In genomic region chrX:41400058-41400904, GRCm38 (mm10) we compare ENCODE assay signal across 9 mouse cellular contexts. TPM values are rescaled to one million over a fixed set of nuclear protein-coding genes. Genes with fewer than 3 reads are reported as not detected.
DNase-seq lines count a peak whose midpoint lies in the region; ATAC-seq and TF ChIP-seq lines count a peak whose summit lies in the region.
"Had no signal": no experiment of that assay in that cellular context is flagged by ENCODE, and none has a peak within 500 bp of the region (broad histone marks: within the 10 kb centered on the region; RNA-seq: fewer than 3 reads in every experiment).

Gene Gria3, plus strand, starts transcription at chrX:41400854.

- peak; percentile 81 for ATAC-seq in forebrain, embryonic 15.5 days (replicated peaks)
- ATAC-seq in kidney, postnatal 0 days (replicated peaks; ENCODE audit: low FRiP score, low read depth), result peak; percentile 73
- peak; percentile 62 for ATAC-seq in liver, embryonic 11.5 days (replicated peaks; ENCODE audit: low FRiP score)

- H3K27me3 ChIP-seq in forebrain, embryonic 15.5 days, result no peaks in the 10 kb centered on the region
- no peaks in the 10 kb centered on the region for H3K27me3 ChIP-seq in kidney, postnatal 0 days (ENCODE audit: insufficient read depth, low read length)
- H3K27me3 ChIP-seq in liver, embryonic 11.5 days (replicated peaks; ENCODE audit: control insufficient read depth, insufficient read depth, low read length), result peaks cover 12% of the 10 kb centered on the region

- WGBS in forebrain, embryonic 15.5 days, result 16% methylated on average over 21 of the region's 21 CpGs
- 20% methylated on average over 21 of the region's 21 CpGs for WGBS in kidney, postnatal 0 days
- 14% methylated on average over 21 of the region's 21 CpGs for WGBS in liver, embryonic 11.5 days
- 14% methylated on average over 21 of the region's 21 CpGs for WGBS in olfactory bulb, adult 2 months

- peak within 1 kb of the TSS; percentile 60 for H3K4me2 ChIP-seq in forebrain, embryonic 15.5 days (replicated peaks)
- peak within 1 kb of the TSS; percentile 68 for H3K4me2 ChIP-seq in kidney, postnatal 0 days (ENCODE audit: low read length)
- peak within 1 kb of the TSS; percentile 70 for H3K4me2 ChIP-seq in liver, embryonic 11.5 days

- peak within 1 kb of the TSS; percentile 53 for H3K9ac ChIP-seq in forebrain, embryonic 15.5 days (replicated peaks)
- peak within 1 kb of the TSS; percentile 27; the same call in 1 of the 2 replicates for H3K9ac ChIP-seq in kidney, postnatal 0 days (ENCODE audit: low read depth, low read length)
- H3K9ac ChIP-seq in liver, embryonic 11.5 days (ENCODE audit: low read depth, low read length), result peak within 1 kb of the TSS; percentile 34; the same call in 1 of the 2 replicates

- peak within 1 kb of the TSS; percentile 49 for H3K4me3 ChIP-seq in forebrain, embryonic 15.5 days
- H3K4me3 ChIP-seq in kidney, postnatal 0 days (replicated peaks; ENCODE audit: low read depth, low read length), result peak within 1 kb of the TSS; percentile 40
- peak within 1 kb of the TSS; percentile 46 for H3K4me3 ChIP-seq in liver, embryonic 11.5 days (ENCODE audit: low read depth, low read length)
- H3K4me3 ChIP-seq in olfactory bulb, adult 2 months (ENCODE audit: insufficient read depth, low read depth, low read length), result peak within 1 kb of the TSS; percentile 69
- H3K4me3 ChIP-seq: myocyte had no signal

- TF ChIP-seq POLR2A in olfactory bulb, adult 2 months (IDR thresholded peaks at IDR 0.05; ENCODE audit: insufficient read depth, low read depth, low read length), result no peak

- intact Hi-C loops in gastrocnemius, postnatal 14 days (cut with DNase I; ENCODE audit: low total_unique reads), result no loop called here
- intact Hi-C loops in gastrocnemius, postnatal 36 days (cut with DNase I), result no loop called here

- DNase-seq in gastrocnemius, postnatal 14 days, result peak; percentile 4
- no peak for DNase-seq in gastrocnemius, postnatal 36 days
- peak; percentile 38 for DNase-seq in adrenal gland, adult 2 months
- peak; percentile 34 for DNase-seq in kidney, postnatal 0 days (ENCODE audit: low spot score)
- DNase-seq in liver, embryonic 11.5 days (ENCODE audit: low spot score), result no peak
- DNase-seq in ovary, postnatal 14 days (ENCODE audit: low spot score), result no peak

- no peak for TF ChIP-seq CTCF in kidney, postnatal 0 days (IDR thresholded peaks at IDR 0.05; ENCODE audit: low read depth)
- TF ChIP-seq CTCF in olfactory bulb, adult 2 months (IDR thresholded peaks at IDR 0.05; ENCODE audit: insufficient read depth, low read depth, low read length), result no peak

- H3K9me3 ChIP-seq in forebrain, embryonic 15.5 days, result no peaks in the 10 kb centered on the region
- H3K9me3 ChIP-seq in kidney, postnatal 0 days (replicated peaks; ENCODE audit: low read length), result no peaks in the 10 kb centered on the region
- no peaks in the 10 kb centered on the region for H3K9me3 ChIP-seq in liver, embryonic 11.5 days (ENCODE audit: control insufficient read depth, low read length)

- H3K36me3 ChIP-seq in forebrain, embryonic 15.5 days, result no peaks in the 10 kb centered on the region
- no peaks in the 10 kb centered on the region for H3K36me3 ChIP-seq in kidney, postnatal 0 days (ENCODE audit: insufficient read depth, low read length)
- no peaks in the 10 kb centered on the region for H3K36me3 ChIP-seq in liver, embryonic 11.5 days (ENCODE audit: control insufficient read depth, insufficient read depth, low read length)

- peak within 1 kb of the TSS; percentile 43 for H3K27ac ChIP-seq in forebrain, embryonic 15.5 days (replicated peaks)
- H3K27ac ChIP-seq in kidney, postnatal 0 days, result no peak within 1 kb of the TSS
- H3K27ac ChIP-seq in liver, embryonic 11.5 days (ENCODE audit: low read depth, low read length), result no peak within 1 kb of the TSS
- peak within 1 kb of the TSS; percentile 79 for H3K27ac ChIP-seq in olfactory bulb, adult 2 months (ENCODE audit: insufficient read depth, low read depth, low read length)

- H3K4me1 ChIP-seq in forebrain, embryonic 15.5 days, result peaks cover 4% of the 10 kb centered on the region; the same call in 1 of the 2 replicates
- H3K4me1 ChIP-seq in kidney, postnatal 0 days (replicated peaks; ENCODE audit: insufficient read depth, low read length), result no peaks in the 10 kb centered on the region
- no peaks in the 10 kb centered on the region for H3K4me1 ChIP-seq in liver, embryonic 11.5 days (replicated peaks; ENCODE audit: control insufficient read depth, insufficient read depth, low read length)
- H3K4me1 ChIP-seq in olfactory bulb, adult 2 months (ENCODE audit: control insufficient read depth, insufficient read depth, low read length), result peaks cover 3% of the 10 kb centered on the region; the same call in 1 of the 2 replicates

RNA-seq across cellular contexts. Expression of gene Gria3, which starts in this region (rescaled TPM):
- total RNA-seq in gastrocnemius, postnatal 14 days (2021), result 1 to 10 TPM; 2.2 to 2.3 TPM
- total RNA-seq in gastrocnemius, postnatal 36 days (2021), result 1 to 10 TPM in 1 of 2 experiments, under 1 TPM in 1; 0.89 to 1.7 TPM
- 10 to 100 TPM; 10.5 to 31.9 TPM for total RNA-seq in adrenal gland, adult 2 months (2021)
- 2.3 and 2.7 TPM in 2 replicates for polyA plus RNA-seq in adrenal gland, adult 2 months (2012; rRNA removed)
- polyA plus RNA-seq in forebrain, embryonic 15.5 days (2015; fragmentation: Nextera tagmentation; extraction: Ambion mirVana), result 13.6 and 15.3 TPM in 2 replicates
- polyA plus RNA-seq in kidney, postnatal 0 days (2015; fragmentation: Nextera tagmentation; extraction: Ambion mirVana), result 3.3 and 4.8 TPM in 2 replicates
- polyA plus RNA-seq in liver, embryonic 11.5 days (2014; fragmentation: Nextera tagmentation; extraction: Ambion mirVana), result 4.0 and 4.1 TPM in 2 replicates
- polyA plus RNA-seq in olfactory bulb, adult 2 months (2012; ENCODE audit: insufficient read depth, insufficient read length, low replicate concordance, missing spikeins), result 58.7 and 288 TPM in 2 replicates

Comparison
In these comparisons a context has a peak if more than half of its experiments do, and no peak if none do; other contexts are left out.
1. DNase-seq: peak in gastrocnemius, postnatal 14 days (single experiment), adrenal gland, adult 2 months (single experiment) and kidney, postnatal 0 days (single experiment); none in gastrocnemius, postnatal 36 days (0 of 2), liver, embryonic 11.5 days (single experiment) and ovary, postnatal 14 days (single experiment).
2. H3K27ac ChIP-seq: peak in forebrain, embryonic 15.5 days (single experiment) and olfactory bulb, adult 2 months (single experiment); none in kidney, postnatal 0 days (single experiment) and liver, embryonic 11.5 days (single experiment).
3. Peak in every context shown above with its lines, with median percentiles within 50 percentile points of each other: ATAC-seq, H3K4me2 ChIP-seq, H3K4me3 ChIP-seq and H3K9ac ChIP-seq.